Mouse (Mus musculus): ENCODE data around the gene A4galt. TPM values are rescaled to one million over a fixed set of nuclear protein-coding genes. Genes with fewer than 3 reads are reported as not detected.
"Not testable (repeated sequence)": the region's sequence is repeated elsewhere in the genome, so short reads cannot be mapped to it uniquely, and the experiment has no call there.

A4galt gene
- polyA plus RNA-seq, 1 experiment from 2014 or later, result 4.6 TPM

- Histone ChIP-seq H3K27me3 (no peaks in the 10 kb centered on the region), H3K9ac (no peak overlapping the region), H3K4me3 (no peak overlapping the region), H3K4me2 (no peak overlapping the region), H3K27ac (replicated peaks) (no peak overlapping the region), H3K9me3 (no peaks in the 10 kb centered on the region), H3K4me1 (replicated peaks) (no peaks in the 10 kb centered on the region), H3K36me3 (no peaks in the 10 kb centered on the region)
- 91% methylated on average over 2 of the region's 2 CpGs for WGBS
- ATAC-seq (ENCODE audit: low FRiP score, low read depth), result no peak
Observed at GRCm38 (mm10) chr15:83290899-83291298, 39.3 kb upstream of the A4galt start.

- no peak overlapping the region for H3K4me3 ChIP-seq
- 89% methylated on average over 8 of the region's 8 CpGs for WGBS
- no peaks in the 10 kb centered on the region for H3K36me3 ChIP-seq
- no peaks in the 10 kb centered on the region for H3K27me3 ChIP-seq
- H3K9ac ChIP-seq, result no peak overlapping the region
- ATAC-seq (ENCODE audit: low FRiP score, low read depth), result no peak
- no peaks in the 10 kb centered on the region for H3K9me3 ChIP-seq
- no peak overlapping the region for H3K4me2 ChIP-seq
- no peak overlapping the region for H3K27ac ChIP-seq (replicated peaks)
- no peaks in the 10 kb centered on the region for H3K4me1 ChIP-seq (replicated peaks)
Observed at GRCm38 (mm10) chr15:83284828-83285227, 33.3 kb upstream of the A4galt start.

DNA sequence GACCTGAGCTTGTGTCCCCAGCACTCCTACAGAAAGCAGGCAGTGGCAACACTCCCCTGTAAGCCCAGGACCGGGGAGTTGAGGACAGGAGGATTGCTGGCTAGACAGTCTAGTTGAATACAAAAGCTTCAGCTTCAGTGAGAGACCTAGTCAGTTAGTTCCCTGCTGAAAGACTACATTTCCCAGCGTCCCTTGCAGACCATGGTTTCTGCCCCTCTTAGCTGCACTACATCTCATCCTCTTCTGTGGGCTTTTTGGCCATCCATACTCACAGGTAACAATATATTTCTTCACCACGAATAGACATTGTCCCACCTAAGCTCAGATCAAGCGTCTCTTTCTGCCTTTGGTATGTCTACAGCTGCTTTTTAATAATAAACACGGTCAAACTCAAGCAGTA lies 30.8 kb upstream of the A4galt start:
- H3K9ac ChIP-seq, result no peak overlapping the region
- no peaks in the 10 kb centered on the region for H3K36me3 ChIP-seq
- WGBS, result 77% methylated on average over 5 of the region's 5 CpGs
- no peak for ATAC-seq (ENCODE audit: low FRiP score, low read depth)
- no peak overlapping the region for H3K27ac ChIP-seq (replicated peaks)
- H3K27me3 ChIP-seq, result no peaks in the 10 kb centered on the region
- no peak overlapping the region for H3K4me2 ChIP-seq
- H3K9me3 ChIP-seq, result no peaks in the 10 kb centered on the region
- no peak overlapping the region for H3K4me3 ChIP-seq
- H3K4me1 ChIP-seq (replicated peaks), result no peaks in the 10 kb centered on the region

- Histone ChIP-seq H3K27me3 (no peaks in the 10 kb centered on the region), H3K36me3 (no peaks in the 10 kb centered on the region), H3K9me3 (no peaks in the 10 kb centered on the region), H3K4me2 (no peak overlapping the region), H3K9ac (no peak overlapping the region), H3K4me1 (replicated peaks) (no peaks in the 10 kb centered on the region), H3K27ac (replicated peaks) (no peak overlapping the region), H3K4me3 (no peak overlapping the region)
- 79% methylated on average over 11 of the region's 11 CpGs for WGBS
- no peak for ATAC-seq (ENCODE audit: low FRiP score, low read depth)
Observed at GRCm38 (mm10) chr15:83281303-83281702, 29.7 kb upstream of the A4galt start.

DNA sequence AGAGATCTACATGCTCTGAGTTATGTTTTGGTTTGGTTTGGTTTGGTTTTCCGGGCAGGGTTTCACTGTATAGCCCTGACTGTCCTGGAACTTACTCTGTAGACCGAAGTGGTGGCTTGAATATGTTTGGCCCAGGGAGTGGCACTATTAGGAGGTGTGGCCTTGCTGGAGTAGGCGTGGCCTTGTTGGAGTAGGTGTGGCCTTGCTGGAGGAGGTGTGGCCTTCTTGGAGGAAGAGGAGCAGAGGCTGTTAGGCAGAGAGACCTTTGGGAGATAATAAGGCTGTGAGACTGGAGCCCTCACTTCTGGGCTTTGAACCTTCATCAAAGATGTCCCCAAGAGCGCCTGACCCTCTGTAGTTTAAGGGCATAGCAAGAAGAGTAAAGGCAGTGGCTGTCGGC lies 27.0 kb upstream of the A4galt start:
- Histone ChIP-seq H3K4me3 (no peak overlapping the region), H3K27me3 (no peaks in the 10 kb centered on the region), H3K4me2 (no peak overlapping the region), H3K36me3 (no peaks in the 10 kb centered on the region), H3K9ac (no peak overlapping the region), H3K9me3 (no peaks in the 10 kb centered on the region), H3K27ac (replicated peaks) (no peak overlapping the region), H3K4me1 (replicated peaks) (no peaks in the 10 kb centered on the region)
- 88% methylated on average over 5 of the region's 5 CpGs for whole genome bisulfite sequencing
- no peak for ATAC-seq (ENCODE audit: low FRiP score, low read depth)

DNA sequence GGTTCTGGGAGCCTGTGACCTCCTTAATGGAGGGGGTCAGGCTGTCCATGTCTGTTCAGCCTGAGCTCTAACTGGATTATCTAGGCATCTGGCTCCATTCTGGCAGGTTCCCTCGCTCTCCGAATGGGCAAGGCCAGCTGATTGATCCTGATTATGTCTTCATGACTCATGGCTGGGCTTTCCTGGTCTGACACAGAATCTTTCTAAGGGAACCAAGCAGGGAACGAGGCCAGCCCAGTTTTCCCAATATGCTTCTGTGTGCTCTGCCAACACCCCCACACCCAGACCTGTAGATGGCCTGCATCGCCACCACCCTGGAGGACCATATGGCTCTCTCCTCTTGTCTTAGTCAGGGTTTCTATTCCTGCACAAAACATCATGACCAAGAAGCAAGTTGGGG lies 25.9 kb upstream of the A4galt start:
- WGBS, result 83% methylated on average over 4 of the region's 4 CpGs

DNA sequence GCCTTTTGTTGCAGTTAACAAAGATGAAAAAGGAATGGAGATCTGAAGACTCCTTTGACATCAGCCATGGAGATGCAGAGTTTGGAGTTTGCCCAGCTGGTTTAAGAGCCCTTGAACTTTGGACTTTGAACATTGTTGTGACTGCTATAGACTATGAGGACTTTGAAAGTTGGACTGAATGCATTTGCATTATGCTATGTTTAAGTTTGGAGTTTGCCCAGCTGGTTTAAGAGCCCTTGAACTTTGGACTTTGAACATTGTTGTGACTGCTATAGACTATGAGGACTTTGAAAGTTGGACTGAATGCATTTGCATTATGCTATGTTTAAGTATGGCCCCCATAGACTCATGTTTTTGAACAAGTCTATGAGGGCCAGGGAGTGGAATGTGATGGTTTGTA lies 22.7 kb upstream of the A4galt start:
- ATAC-seq (ENCODE audit: low FRiP score, low read depth); H3K27ac ChIP-seq (replicated peaks); H3K4me2 ChIP-seq; H3K27me3 ChIP-seq; H3K9me3 ChIP-seq; H3K9ac ChIP-seq; H3K36me3 ChIP-seq; H3K4me1 ChIP-seq (replicated peaks); H3K4me3 ChIP-seq: not testable (repeated sequence)

More for the DNA sequence above, 25.9 kb upstream of the A4galt start:
- H3K27ac ChIP-seq (replicated peaks), result no peak overlapping the region
- no peak overlapping the region for H3K9ac ChIP-seq
- ATAC-seq (ENCODE audit: low FRiP score, low read depth), result no peak
- H3K4me1 ChIP-seq (replicated peaks), result no peaks in the 10 kb centered on the region
- no peak overlapping the region for H3K4me3 ChIP-seq
- no peaks in the 10 kb centered on the region for H3K27me3 ChIP-seq
- H3K4me2 ChIP-seq, result no peak overlapping the region
- H3K36me3 ChIP-seq, result no peaks in the 10 kb centered on the region
- H3K9me3 ChIP-seq, result no peaks in the 10 kb centered on the region

DNA sequence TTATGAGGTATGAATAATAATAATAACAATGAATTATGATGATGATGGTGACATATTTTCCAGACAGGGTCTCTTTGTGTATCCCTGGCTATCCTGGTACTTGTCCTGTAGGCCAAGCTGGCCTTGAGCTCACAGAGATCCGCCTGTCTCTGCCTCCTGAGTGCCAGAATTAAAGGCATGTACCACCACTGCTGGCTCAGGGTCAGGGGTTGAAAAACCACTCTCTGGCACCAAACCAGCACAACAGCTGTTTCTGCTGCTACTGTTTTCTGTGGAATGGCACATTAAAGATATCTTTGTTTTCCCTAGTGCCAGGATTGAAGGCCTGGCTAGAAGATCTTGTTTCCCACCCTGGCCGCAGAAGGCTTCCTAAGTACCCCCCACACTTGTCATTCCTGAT lies 21.4 kb upstream of the A4galt start:
- no peak for ATAC-seq (ENCODE audit: low FRiP score, low read depth)
- 89% methylated on average over 2 of the region's 2 CpGs for WGBS
- H3K4me3 ChIP-seq, result no peak overlapping the region
- H3K27ac ChIP-seq (replicated peaks), result no peak overlapping the region
- no peak overlapping the region for H3K9ac ChIP-seq
- no peaks in the 10 kb centered on the region for H3K9me3 ChIP-seq
- H3K4me1 ChIP-seq (replicated peaks), result no peaks in the 10 kb centered on the region
- no peaks in the 10 kb centered on the region for H3K27me3 ChIP-seq
- H3K36me3 ChIP-seq, result no peaks in the 10 kb centered on the region
- H3K4me2 ChIP-seq, result no peak overlapping the region

GRCm38 (mm10) chr15:83271221-83271620 lies 19.6 kb upstream of the A4galt start:
- not testable (repeated sequence) for H3K36me3 ChIP-seq; H3K4me2 ChIP-seq; H3K27me3 ChIP-seq; H3K4me3 ChIP-seq; H3K27ac ChIP-seq (replicated peaks); H3K4me1 ChIP-seq (replicated peaks); ATAC-seq (ENCODE audit: low FRiP score, low read depth); H3K9ac ChIP-seq; H3K9me3 ChIP-seq
- WGBS, result 35% methylated on average over 9 of the region's 9 CpGs

- H3K4me3 ChIP-seq; H3K9ac ChIP-seq; H3K36me3 ChIP-seq; H3K9me3 ChIP-seq; H3K27ac ChIP-seq (replicated peaks); H3K4me2 ChIP-seq; H3K4me1 ChIP-seq (replicated peaks); H3K27me3 ChIP-seq; ATAC-seq (ENCODE audit: low FRiP score, low read depth): not testable (repeated sequence)
- WGBS, result 86% methylated on average over 6 of the region's 6 CpGs
Observed at GRCm38 (mm10) chr15:83269985-83270384, 18.4 kb upstream of the A4galt start.

DNA sequence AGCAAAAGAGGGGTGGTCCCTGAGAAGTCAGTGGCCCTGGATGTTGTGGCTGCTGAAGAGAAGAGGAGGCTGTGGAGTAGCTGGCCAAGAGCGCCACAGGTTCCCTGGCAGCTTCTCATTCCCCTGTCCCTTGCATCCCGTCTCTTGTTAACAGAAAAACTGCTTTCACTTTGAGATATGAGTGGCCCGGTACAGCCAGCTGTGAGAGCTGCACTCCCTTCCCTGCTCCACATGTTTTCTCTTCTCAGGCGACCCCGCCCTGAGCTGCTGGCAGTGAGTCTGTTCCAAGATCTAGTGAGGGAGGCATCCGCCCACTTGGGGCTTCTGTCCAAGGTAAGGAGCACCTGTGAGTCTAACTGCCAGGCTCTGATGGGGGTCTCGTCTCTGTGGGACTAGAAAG lies 16.9 kb upstream of the A4galt start:
- not testable (repeated sequence) for ATAC-seq (ENCODE audit: low FRiP score, low read depth); H3K9ac ChIP-seq; H3K27me3 ChIP-seq; H3K9me3 ChIP-seq; H3K4me3 ChIP-seq; H3K36me3 ChIP-seq; H3K27ac ChIP-seq (replicated peaks); H3K4me1 ChIP-seq (replicated peaks); H3K4me2 ChIP-seq
- WGBS, result 80% methylated on average over 7 of the region's 7 CpGs

DNA sequence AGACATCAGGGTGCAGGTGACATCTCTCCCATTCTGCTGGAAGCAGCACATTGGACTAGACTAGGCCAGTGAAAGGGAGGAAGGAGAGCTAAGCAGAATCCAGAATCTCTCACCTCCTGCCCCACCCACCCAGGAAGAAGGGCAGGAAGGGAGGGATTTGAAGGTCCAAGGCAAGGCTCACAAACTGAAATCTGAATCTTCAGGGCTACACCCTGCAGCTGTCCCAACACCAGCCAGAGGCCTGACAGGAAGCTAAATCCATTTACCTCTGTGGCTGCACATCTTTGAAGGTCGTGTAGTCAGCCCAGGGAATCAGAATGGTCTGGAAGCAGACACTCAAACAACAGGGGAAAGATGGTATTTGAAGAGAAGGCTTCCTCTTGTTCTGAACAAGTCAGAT lies 13.7 kb upstream of the A4galt start:
- H3K27ac ChIP-seq (replicated peaks), result no peak overlapping the region
- H3K9ac ChIP-seq, result no peak overlapping the region
- no peak for ATAC-seq (ENCODE audit: low FRiP score, low read depth)
- H3K4me3 ChIP-seq, result no peak overlapping the region
- H3K4me2 ChIP-seq, result no peak overlapping the region
- H3K9me3 ChIP-seq, result no peaks in the 10 kb centered on the region
- no peaks in the 10 kb centered on the region for H3K36me3 ChIP-seq
- H3K27me3 ChIP-seq, result no peaks in the 10 kb centered on the region
- H3K4me1 ChIP-seq (replicated peaks), result no peaks in the 10 kb centered on the region
- 41% methylated on average over 1 of the region's 1 CpGs for WGBS

DNA sequence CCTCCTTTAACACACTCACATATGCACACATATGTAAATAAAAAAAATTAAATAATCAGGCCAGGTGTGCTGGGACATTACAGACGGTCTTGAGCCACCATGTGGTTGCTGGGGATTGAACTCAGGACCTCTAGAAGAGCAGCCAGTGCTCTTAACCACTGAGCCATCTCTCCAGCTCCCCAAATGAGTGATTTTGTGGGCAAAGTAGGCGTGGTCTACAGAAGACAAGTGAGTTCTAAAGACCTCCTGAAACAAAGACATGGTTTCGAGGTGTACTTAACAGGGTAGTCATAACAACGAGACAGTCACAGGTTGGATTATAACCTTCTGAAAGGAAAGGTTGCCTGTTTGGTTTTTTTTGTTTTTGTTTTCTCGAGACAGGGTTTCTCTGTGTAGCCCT lies 11.8 kb upstream of the A4galt start:
- ATAC-seq (ENCODE audit: low FRiP score, low read depth), result no peak
- Histone ChIP-seq H3K27me3 (no peaks in the 10 kb centered on the region), H3K27ac (replicated peaks) (no peak overlapping the region), H3K36me3 (no peaks in the 10 kb centered on the region), H3K4me1 (replicated peaks) (no peaks in the 10 kb centered on the region), H3K9ac (no peak overlapping the region), H3K4me3 (no peak overlapping the region), H3K9me3 (no peaks in the 10 kb centered on the region), H3K4me2 (no peak overlapping the region)
- WGBS, result 80% methylated on average over 5 of the region's 5 CpGs

Data from hindbrain, embryonic 15.5 days (tissue).